ENCODE assay signal across 9 mouse cellular contexts in the genomic region with DNA sequence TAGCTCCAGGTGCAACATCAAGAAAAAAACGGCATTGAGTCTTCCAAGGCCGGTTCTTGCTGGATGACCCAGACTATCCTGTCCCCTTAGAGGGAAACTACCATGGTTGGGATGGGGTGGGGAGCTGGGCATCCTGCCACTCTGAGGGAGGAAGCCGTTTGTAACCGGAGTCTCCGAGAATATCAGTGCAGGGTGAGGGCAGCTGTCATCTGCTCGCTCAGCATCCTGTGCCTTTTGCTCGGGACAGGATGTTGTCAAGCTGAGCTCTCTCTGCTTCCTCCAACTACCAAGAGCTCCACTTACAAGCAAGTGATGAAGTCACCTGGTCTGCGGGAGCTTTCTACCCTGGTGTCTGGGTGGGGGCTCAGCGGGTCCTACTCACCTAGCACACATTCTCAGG. TPM values are rescaled to one million over a fixed set of nuclear protein-coding genes. Genes with fewer than 3 reads are reported as not detected.
DNase-seq lines count a peak whose midpoint lies in the region.
"Had no signal": no experiment of that assay in that cellular context is flagged by ENCODE, and none has a peak within 500 bp of the region (broad histone marks: within the 10 kb centered on the region; RNA-seq: fewer than 3 reads in every experiment).

No protein-coding gene starts in this region.

- H3K36me3 ChIP-seq in heart, embryonic 10.5 days: peaks cover 28% of the 10 kb centered on the region

- DNase-seq in heart, adult 11 months: peak; percentile 95
- DNase-seq in heart, embryonic 10.5 days (ENCODE audit: low spot score): no peak
- peak; percentile 65 to 69 for DNase-seq in CD8-positive naive resting alpha-beta T cell, adult 2 months (ENCODE audit: low read depth in 2 of 2, low spot score in 2 of 2)
- DNase-seq in kidney, adult 9 months: peak; percentile 69
- peak; percentile 88 for DNase-seq in naive thymus-derived CD4-positive, alpha-beta T cell, adult 2 months (ENCODE audit: low read depth)
- DNase-seq in layer of hippocampus, postnatal 25 days (ENCODE audit: extremely low spot score in 1 of 2, low spot score in 1 of 2): no peak
- no peak for DNase-seq in urinary bladder, postnatal 36 days (ENCODE audit: low spot score in 2 of 2)
- DNase-seq in cerebellum, postnatal 36 days: no peak
- DNase-seq: cerebellum, adult 2 months had no signal

- WGBS in heart, embryonic 10.5 days: 60% methylated on average over 9 of the region's 9 CpGs

- H3K4me3 ChIP-seq in heart, embryonic 10.5 days: no peak overlapping the region

- no peak overlapping the region for H3K27ac ChIP-seq in heart, embryonic 10.5 days

- H3K27me3 ChIP-seq in heart, embryonic 10.5 days (ENCODE audit: insufficient read depth, poor library complexity, severe bottlenecking): no peaks in the 10 kb centered on the region

- no peaks in the 10 kb centered on the region for H3K9me3 ChIP-seq in heart, embryonic 10.5 days

- peaks cover 18% of the 10 kb centered on the region for H3K4me1 ChIP-seq in heart, embryonic 10.5 days

RNA-seq across cellular contexts. Expression of a gene that starts 4.5 kb away (rescaled TPM):
- 110 and 150 TPM in 2 replicates for polyA plus RNA-seq in heart, embryonic 10.5 days (2016; fragmentation: Nextera tagmentation; extraction: Ambion mirVana)
- 100 to 1,000 TPM; 208 to 236 TPM for total RNA-seq in layer of hippocampus, postnatal 25 days (2021)

RNA-seq across cellular contexts. Expression of a gene that starts 12.4 kb away (rescaled TPM):
- 3.1 and 3.5 TPM in 2 replicates for polyA plus RNA-seq in heart, embryonic 10.5 days (2016; fragmentation: Nextera tagmentation; extraction: Ambion mirVana)
- total RNA-seq in layer of hippocampus, postnatal 25 days (2021): 1 to 10 TPM; 2.4 to 3.4 TPM

RNA-seq across cellular contexts. Expression of a gene that starts 15.5 kb away (rescaled TPM):
- 5.8 and 9.3 TPM in 2 replicates for polyA plus RNA-seq in heart, embryonic 10.5 days (2016; fragmentation: Nextera tagmentation; extraction: Ambion mirVana)
- total RNA-seq in layer of hippocampus, postnatal 25 days (2021): 1 to 10 TPM; 1.7 to 1.8 TPM

RNA-seq across cellular contexts. Expression of a gene that starts 15.5 kb away (rescaled TPM):
- polyA plus RNA-seq in heart, embryonic 10.5 days (2016; fragmentation: Nextera tagmentation; extraction: Ambion mirVana): 97.4 and 97.9 TPM in 2 replicates
- total RNA-seq in layer of hippocampus, postnatal 25 days (2021): 10 to 100 TPM; 44.1 to 45.5 TPM

RNA-seq across cellular contexts. Expression of a gene that starts 28.0 kb away (rescaled TPM):
- 94.1 and 120 TPM in 2 replicates for polyA plus RNA-seq in heart, embryonic 10.5 days (2016; fragmentation: Nextera tagmentation; extraction: Ambion mirVana)
- 100 to 1,000 TPM; 184 to 192 TPM for total RNA-seq in layer of hippocampus, postnatal 25 days (2021)

Comparison
In these comparisons a context has a peak if more than half of its experiments do, and no peak if none do; other contexts are left out.
1. DNase-seq: peak in heart, adult 11 months (single experiment), CD8-positive naive resting alpha-beta T cell, adult 2 months (2 of 2), kidney, adult 9 months (single experiment) and naive thymus-derived CD4-positive, alpha-beta T cell, adult 2 months (single experiment); none in heart, embryonic 10.5 days (single experiment), layer of hippocampus, postnatal 25 days (0 of 2), urinary bladder, postnatal 36 days (0 of 2) and cerebellum, postnatal 36 days (0 of 2).